Mouse (Mus musculus) kidney, embryonic 16.5 days (tissue): ENCODE results near the gene Fcgr3. TPM values are rescaled to one million over a fixed set of nuclear protein-coding genes. Genes with fewer than 3 reads are reported as not detected.

Experiments
- ATAC-seq: fragments of 200-750 bp; cut with Nextera tagmentation; 2 replicates; pipeline ENCODE4 v1.8.0; 2017; ENCODE audit warnings: moderate TSS enrichment; ENCODE audit not compliant: low FRiP score, low TSS enrichment
- H3K27ac ChIP-seq: fragments of 300-500 bp; sonication (generic); 2 replicates; pipeline ENCODE4 v1.5.1; 2014; ENCODE audit warnings: low read length
- H3K27me3 ChIP-seq: fragments of 300-500 bp; sonication (generic); 2 replicates; pipeline ENCODE4 v1.6.1; 2014; ENCODE audit warnings: low read length, control low read depth, mixed read lengths; ENCODE audit not compliant: insufficient read depth
- H3K36me3 ChIP-seq: fragments of 300-500 bp; sonication (generic); 2 replicates; pipeline ENCODE4 v1.6.1; 2014; ENCODE audit warnings: low read length, control low read depth, mixed read lengths; ENCODE audit not compliant: insufficient read depth
- H3K4me1 ChIP-seq: fragments of 300-500 bp; sonication (generic); 2 replicates; pipeline ENCODE4 v1.6.1; 2014; ENCODE audit warnings: low read length, control low read depth, mixed read lengths; ENCODE audit not compliant: insufficient read depth
- H3K4me2 ChIP-seq: fragments of 300-500 bp; sonication (generic); replicated peaks from 2 replicates; pipeline ENCODE4 v1.6.1; 2014; ENCODE audit warnings: low read depth, low read length
- H3K4me3 ChIP-seq: fragments of 300-500 bp; sonication (generic); 2 replicates; pipeline ENCODE4 v1.5.1; 2014; ENCODE audit warnings: mild to moderate bottlenecking, low read length
- H3K9ac ChIP-seq: fragments of 300-500 bp; sonication (generic); replicated peaks from 2 replicates; pipeline ENCODE4 v1.6.1; 2014; ENCODE audit warnings: low read length
- H3K9me3 ChIP-seq: fragments of 300-500 bp; sonication (generic); 2 replicates; pipeline ENCODE4 v1.6.1; 2016; ENCODE audit warnings: low read length, control low read depth
- WGBS: fragments of 180-500 bp; shearing (Covaris S2); extraction: QIAGEN DNeasy Blood & Tissue Kit; methylation state at CpG from one replicate; pipeline ENCODE4 v1.1.7; 2014; 5-methylcytosine and 5-hydroxymethylcytosine counted together
- polyA plus RNA-seq: library from polyadenylated mRNA; unstranded; fragments of >200 nt; fragmentation: Nextera tagmentation; extraction: Ambion mirVana; gene quantifications from 2 replicates; pipeline ENCODE4 v1.2.1, GENCODE M21; 2015

Fcgr3 gene
- polyA plus RNA-seq, 1 experiment from 2014 or later, result 9.0 TPM

DNA sequence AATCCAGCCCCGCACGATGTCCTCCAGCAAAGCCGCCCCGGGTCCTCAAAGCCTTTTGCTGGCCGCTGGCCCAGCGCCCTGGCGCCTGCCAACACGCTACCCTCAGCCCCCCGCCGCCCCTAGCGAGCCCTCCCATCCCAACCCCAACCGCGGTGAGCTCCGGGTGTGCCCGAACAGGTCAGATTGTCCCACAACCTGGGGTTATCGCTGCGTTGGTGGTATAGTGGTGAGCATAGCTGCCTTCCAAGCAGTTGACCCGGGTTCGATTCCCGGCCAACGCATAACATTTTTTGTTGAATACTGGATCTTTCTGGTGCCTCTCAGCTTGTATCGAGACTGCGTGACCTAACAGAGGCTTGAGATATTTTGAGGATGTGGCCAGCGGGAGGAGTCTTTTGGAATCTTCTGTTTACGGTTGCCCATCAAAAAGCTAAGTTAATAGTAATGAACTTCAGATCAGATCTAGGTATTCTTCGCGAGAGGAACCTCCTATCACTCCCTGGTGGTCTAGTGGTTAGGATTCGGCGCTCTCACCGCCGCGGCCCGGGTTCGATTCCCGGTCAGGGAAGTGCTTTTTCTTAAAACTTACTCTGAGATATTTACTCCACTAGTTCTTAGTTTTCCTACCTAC, 37.9 kb upstream of the Fcgr3 start:
- peak; percentile 90 for ATAC-seq
- H3K4me3 ChIP-seq, result peak overlapping the region; percentile 75
- peak overlapping the region; percentile 71; the same call in 1 of the 2 replicates for H3K27ac ChIP-seq
- H3K36me3 ChIP-seq, result no peaks in the 10 kb centered on the region
- H3K9ac ChIP-seq, result peak overlapping the region; percentile 69
- peak overlapping the region; percentile 66 for H3K4me2 ChIP-seq
- 0 out of 2 replicates have a peak, but pooled peaks cover 4% of the 10 kb centered on the region for H3K9me3 ChIP-seq
- whole genome bisulfite sequencing, result under 1% methylated on average over 35 of the region's 35 CpGs
- peaks cover 7% of the 10 kb centered on the region; the same call in 1 of the 2 replicates for H3K4me1 ChIP-seq
- no peaks in the 10 kb centered on the region for H3K27me3 ChIP-seq

DNA sequence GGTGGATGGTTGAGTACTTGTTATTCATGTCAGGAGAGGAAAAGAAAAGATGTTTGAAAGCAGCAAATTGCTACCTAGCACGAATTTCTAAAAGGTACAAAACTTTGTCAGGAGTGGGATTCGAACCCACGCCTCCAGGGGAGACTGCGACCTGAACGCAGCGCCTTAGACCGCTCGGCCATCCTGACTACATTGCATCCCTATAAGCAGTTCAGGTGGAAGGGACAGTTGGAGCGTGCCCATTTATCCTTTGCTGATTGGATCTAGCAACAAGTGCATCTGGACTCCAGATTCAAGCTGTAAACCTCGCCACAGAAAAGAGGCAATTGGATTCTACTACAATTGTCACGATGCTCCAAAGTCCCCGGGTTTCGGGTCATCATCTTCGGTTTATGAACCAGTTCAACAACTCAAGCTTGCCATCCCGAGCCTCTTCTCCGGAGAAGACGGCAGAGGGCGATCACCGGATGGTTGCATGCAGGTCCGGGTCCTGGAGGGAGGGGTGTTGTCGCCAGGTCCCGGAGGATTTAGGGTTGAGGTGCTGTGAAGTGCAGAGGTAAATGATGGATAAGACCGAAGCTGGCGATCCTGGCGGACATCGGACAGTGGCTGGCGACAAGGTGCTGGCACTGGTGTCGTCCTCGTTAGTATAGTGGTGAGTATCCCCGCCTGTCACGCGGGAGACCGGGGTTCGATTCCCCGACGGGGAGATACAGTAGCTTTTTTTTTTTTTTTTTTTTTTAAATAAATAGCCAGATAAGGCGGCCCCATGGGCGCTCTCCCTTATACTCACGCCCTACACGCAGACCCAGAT, 37.2 kb upstream of the Fcgr3 start:
- Histone ChIP-seq H3K9ac (peak overlapping the region; percentile 69), H3K27ac (peak overlapping the region; percentile 71; the same call in 1 of the 2 replicates), H3K27me3 (no peaks in the 10 kb centered on the region), H3K4me3 (peak overlapping the region; percentile 75), H3K4me2 (peak overlapping the region; percentile 66), H3K4me1 (peaks cover 7% of the 10 kb centered on the region), H3K9me3 (0 out of 2 replicates have a peak, but pooled peaks cover 4% of the 10 kb centered on the region), H3K36me3 (no peaks in the 10 kb centered on the region)
- under 1% methylated on average over 40 of the region's 40 CpGs for WGBS
- ATAC-seq, result peak; percentile 90

DNA sequence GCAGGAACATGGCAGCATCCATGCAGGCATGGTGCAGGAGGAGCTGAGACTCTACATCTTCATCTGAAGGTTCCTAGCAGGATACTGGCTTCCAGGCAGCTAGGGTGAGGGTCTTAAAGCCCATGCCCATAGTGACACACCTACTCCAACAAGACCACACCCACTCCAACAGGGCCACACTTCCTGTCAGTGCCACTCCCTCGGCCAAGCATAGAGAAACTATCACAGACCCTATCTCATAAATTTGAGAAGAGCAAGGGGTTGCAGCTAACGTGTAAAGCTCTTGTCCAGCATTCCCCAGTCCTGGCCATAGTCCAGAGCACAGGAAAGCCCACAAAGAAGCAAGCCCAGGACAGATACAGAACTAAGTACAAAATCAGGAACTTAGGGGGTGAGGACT, 36.3 kb upstream of the Fcgr3 start:
- Histone ChIP-seq H3K9me3 (0 out of 2 replicates have a peak, but pooled peaks cover 4% of the 10 kb centered on the region), H3K4me2 (no peak overlapping the region), H3K4me3 (no peak overlapping the region), H3K36me3 (no peaks in the 10 kb centered on the region), H3K9ac (no peak overlapping the region), H3K27me3 (no peaks in the 10 kb centered on the region), H3K4me1 (peaks cover 15% of the 10 kb centered on the region), H3K27ac (no peak overlapping the region)
- ATAC-seq, result no peak
- WGBS, result 37% methylated on average over 2 of the region's 2 CpGs

DNA sequence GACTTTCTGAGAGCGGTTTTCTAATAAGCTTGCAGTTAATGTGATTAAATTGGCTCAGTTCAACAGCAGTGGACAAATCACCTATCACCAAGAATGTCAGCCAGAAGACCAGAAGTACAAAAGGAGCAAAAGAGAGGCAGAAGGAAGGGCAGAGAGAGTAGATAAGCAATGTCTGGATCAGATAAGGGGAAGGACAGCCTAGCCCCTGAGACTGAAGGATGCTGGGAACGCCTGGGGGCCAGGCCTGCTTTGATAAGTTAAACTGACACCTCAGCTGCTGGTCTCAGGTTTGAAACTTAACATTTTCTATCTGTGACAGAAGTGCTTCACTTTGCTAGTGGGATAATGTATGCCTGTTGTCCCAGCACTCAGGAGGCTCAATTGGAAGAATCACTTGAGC, 32.9 kb upstream of the Fcgr3 start:
- Histone ChIP-seq H3K27me3 (no peaks in the 10 kb centered on the region), H3K4me3 (no peak overlapping the region), H3K27ac (no peak overlapping the region), H3K4me2 (no peak overlapping the region), H3K9me3 (0 out of 2 replicates have a peak, but pooled peaks cover 4% of the 10 kb centered on the region), H3K9ac (no peak overlapping the region), H3K36me3 (no peaks in the 10 kb centered on the region), H3K4me1 (peaks cover 8% of the 10 kb centered on the region)
- WGBS, result 51% methylated on average over 2 of the region's 2 CpGs
- ATAC-seq, result no peak

DNA sequence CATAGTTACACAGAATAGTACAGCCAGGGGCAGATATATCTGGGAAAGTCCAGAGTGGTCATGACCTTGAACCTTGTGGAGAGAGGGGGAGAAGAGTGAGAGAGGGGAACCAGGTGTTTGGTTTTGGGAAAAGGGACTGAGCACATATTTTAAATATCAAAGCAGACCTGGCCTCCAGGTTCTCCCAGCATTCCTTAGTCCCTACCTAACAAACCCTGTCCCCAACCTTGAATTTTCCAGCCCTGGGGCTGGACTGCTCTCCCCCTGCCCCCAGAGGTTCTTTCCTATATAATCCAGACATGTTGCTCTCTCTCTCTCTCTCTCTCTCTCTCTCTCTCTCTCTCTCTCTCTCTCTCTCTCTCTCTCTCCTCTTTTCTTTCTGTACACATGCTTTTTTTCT, 32.4 kb upstream of the Fcgr3 start:
- Histone ChIP-seq H3K4me2 (no peak overlapping the region), H3K9me3 (0 out of 2 replicates have a peak, but pooled peaks cover 4% of the 10 kb centered on the region), H3K4me1 (peaks cover 8% of the 10 kb centered on the region), H3K4me3 (no peak overlapping the region), H3K27me3 (no peaks in the 10 kb centered on the region), H3K27ac (no peak overlapping the region), H3K36me3 (no peaks in the 10 kb centered on the region), H3K9ac (no peak overlapping the region)
- no peak for ATAC-seq

DNA sequence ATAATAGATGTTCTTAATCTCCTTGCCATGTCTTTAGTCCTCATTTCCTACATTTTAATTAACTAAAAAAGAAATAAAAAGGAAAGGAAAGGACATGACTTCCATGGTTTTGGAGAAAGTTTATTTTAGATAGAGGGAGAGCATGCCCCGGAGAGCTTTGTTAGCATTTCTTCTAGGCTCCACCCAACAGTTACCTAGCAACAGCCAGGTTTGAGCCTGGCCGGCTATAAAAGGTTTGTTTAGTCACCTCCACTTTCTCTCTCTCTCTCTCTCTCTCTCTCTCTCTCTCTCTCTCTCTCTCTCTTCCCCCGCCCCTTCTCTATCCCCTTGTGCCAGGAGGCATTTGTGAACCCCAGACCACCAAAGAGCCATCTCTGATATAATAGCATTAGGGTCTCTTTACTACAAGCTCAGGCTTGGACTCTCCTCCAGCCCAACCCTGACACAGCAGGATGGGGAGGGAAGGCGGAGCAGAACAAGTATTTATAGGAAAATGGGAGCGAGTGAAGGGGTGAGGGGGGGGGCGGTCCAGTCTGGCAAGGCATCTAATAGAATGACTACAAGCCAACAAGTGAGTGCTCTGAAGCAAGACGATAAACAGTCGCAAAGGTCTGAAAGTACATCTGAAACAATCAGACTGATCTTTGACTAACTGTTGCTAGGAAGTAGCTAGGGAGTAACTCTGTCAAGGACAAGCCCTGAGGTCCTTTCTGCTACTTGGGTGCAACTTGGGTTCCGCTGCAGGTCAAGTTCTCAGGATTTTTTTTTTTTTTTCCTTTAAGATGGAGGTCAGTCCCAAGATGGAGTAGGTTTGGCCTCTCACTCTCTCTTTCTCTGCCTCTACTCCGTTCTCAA, 31.6 kb upstream of the Fcgr3 start:
- H3K4me3 ChIP-seq, result peak overlapping the region; percentile 15; the same call in 1 of the 2 replicates
- H3K4me1 ChIP-seq, result peaks cover 8% of the 10 kb centered on the region
- peak overlapping the region; percentile 43 for H3K4me2 ChIP-seq
- peak; percentile 55; the same call in 1 of the 2 replicates for ATAC-seq
- H3K27me3 ChIP-seq, result no peaks in the 10 kb centered on the region
- no peak overlapping the region for H3K9ac ChIP-seq
- 14% methylated on average over 10 of the region's 10 CpGs for whole genome bisulfite sequencing
- H3K27ac ChIP-seq, result no peak overlapping the region
- H3K9me3 ChIP-seq, result 0 out of 2 replicates have a peak, but pooled peaks cover 4% of the 10 kb centered on the region
- no peaks in the 10 kb centered on the region for H3K36me3 ChIP-seq

DNA sequence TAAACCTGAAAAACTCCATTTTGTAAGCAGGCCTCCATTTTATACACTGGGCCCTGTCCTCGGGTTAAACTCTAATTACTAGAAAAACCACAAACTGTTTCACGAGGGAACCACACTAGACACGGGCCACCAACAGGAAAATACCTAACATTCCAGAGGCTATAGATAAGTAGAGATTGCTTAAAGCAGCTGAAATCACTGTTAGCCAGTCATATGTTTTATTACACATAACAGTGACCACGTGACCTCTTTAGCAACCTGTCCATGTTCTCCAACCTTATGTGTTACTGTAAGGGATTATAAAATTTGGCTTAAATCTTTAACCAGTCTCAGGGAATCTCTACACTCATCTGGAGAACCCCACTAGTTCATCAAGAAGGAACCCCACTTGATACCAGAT, 29.7 kb upstream of the Fcgr3 start:
- Histone ChIP-seq H3K9me3 (0 out of 2 replicates have a peak, but pooled peaks cover 4% of the 10 kb centered on the region), H3K9ac (no peak overlapping the region), H3K27me3 (no peaks in the 10 kb centered on the region), H3K4me2 (no peak overlapping the region), H3K27ac (no peak overlapping the region), H3K4me3 (no peak overlapping the region), H3K4me1 (peaks cover 8% of the 10 kb centered on the region), H3K36me3 (no peaks in the 10 kb centered on the region)
- WGBS, result 67% methylated on average over 4 of the region's 4 CpGs
- ATAC-seq, result no peak

DNA sequence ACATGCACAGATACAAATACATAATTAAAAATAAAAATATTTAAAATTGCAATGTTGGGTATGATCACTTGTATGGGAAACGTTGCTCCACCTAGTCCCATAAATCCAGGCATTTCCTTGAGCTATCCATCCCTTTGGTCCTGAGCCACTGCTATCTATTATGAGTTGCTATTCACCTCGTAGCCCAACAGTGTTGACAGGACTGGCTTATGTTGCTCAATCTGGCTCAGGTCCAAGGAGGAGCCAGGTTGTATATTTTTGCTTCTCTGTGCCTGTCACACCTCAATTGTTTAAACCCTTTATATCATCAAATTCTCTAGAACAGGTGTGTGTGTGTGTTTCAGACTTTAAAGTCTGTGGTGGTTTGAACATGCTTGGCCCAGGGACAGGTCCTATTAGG, 26.0 kb upstream of the Fcgr3 start:
- Histone ChIP-seq H3K36me3 (no peaks in the 10 kb centered on the region), H3K27ac (no peak overlapping the region), H3K9ac (no peak overlapping the region), H3K4me2 (no peak overlapping the region), H3K9me3 (no peaks in the 10 kb centered on the region), H3K4me1 (no peaks in the 10 kb centered on the region), H3K27me3 (peaks cover 10% of the 10 kb centered on the region), H3K4me3 (no peak overlapping the region)
- 64% methylated on average over 2 of the region's 2 CpGs for WGBS
- no peak for ATAC-seq

DNA sequence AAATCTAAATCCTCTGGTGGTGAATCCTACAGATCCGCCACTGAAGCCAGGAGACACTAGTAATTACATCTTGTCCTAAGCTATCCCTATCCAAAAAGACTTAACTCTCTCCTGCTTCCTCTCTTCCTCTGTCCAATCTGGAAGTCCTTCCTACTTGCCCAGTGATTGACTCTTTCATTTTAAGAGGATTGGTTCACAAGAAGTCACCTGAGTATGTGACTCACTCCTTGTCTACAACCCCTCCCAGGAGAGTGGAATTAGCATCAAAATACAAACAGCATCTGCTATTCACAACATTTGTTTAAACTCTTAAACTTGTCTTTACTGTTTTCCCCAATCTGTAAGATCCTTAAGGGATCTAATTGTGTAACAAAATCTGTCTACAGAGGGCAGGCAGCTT, 25.2 kb upstream of the Fcgr3 start:
- H3K36me3 ChIP-seq, result no peaks in the 10 kb centered on the region
- WGBS, result 93% methylated on average over 1 of the region's 1 CpGs
- H3K9me3 ChIP-seq, result no peaks in the 10 kb centered on the region
- H3K4me2 ChIP-seq, result no peak overlapping the region
- no peak overlapping the region for H3K4me3 ChIP-seq
- no peak for ATAC-seq
- no peaks in the 10 kb centered on the region for H3K4me1 ChIP-seq
- no peak overlapping the region for H3K27ac ChIP-seq
- peaks cover 12% of the 10 kb centered on the region for H3K27me3 ChIP-seq
- H3K9ac ChIP-seq, result no peak overlapping the region
